Mouse (Mus musculus) hindbrain, embryonic 15.5 days (tissue): ENCODE measurements around the gene Tnf. TPM values are rescaled to one million over a fixed set of nuclear protein-coding genes. Genes with fewer than 3 reads are reported as not detected.

Experiments used
- ATAC-seq: fragments of 200-750 bp; cut with Nextera tagmentation; 2 replicates; pipeline ENCODE4 v1.8.0; 2017; ENCODE audit warnings: low read depth, moderate number of reproducible peaks, moderate TSS enrichment; ENCODE audit not compliant: low FRiP score
- H3K27ac ChIP-seq: fragments of 300-500 bp; sonication (generic); replicated peaks from 2 replicates; pipeline ENCODE4 v1.5.1; 2015; ENCODE audit warnings: mild to moderate bottlenecking, inconsistent platforms
- H3K27me3 ChIP-seq: fragments of 300-500 bp; sonication (generic); 2 replicates; pipeline ENCODE4 v1.6.1; 2015; ENCODE audit warnings: control low read depth, inconsistent platforms
- H3K36me3 ChIP-seq: fragments of 300-500 bp; sonication (generic); 2 replicates; pipeline ENCODE4 v1.6.1; 2015; ENCODE audit warnings: control low read depth, inconsistent platforms
- H3K4me1 ChIP-seq: fragments of 300-500 bp; sonication (generic); replicated peaks from 2 replicates; pipeline ENCODE4 v1.6.1; 2015; ENCODE audit warnings: control low read depth, inconsistent platforms
- H3K4me2 ChIP-seq: fragments of 300-500 bp; sonication (generic); 2 replicates; pipeline ENCODE4 v1.6.1; 2015; ENCODE audit warnings: moderate library complexity, mild to moderate bottlenecking, inconsistent platforms
- H3K4me3 ChIP-seq: fragments of 300-500 bp; sonication (generic); 2 replicates; pipeline ENCODE4 v1.5.1; 2015; ENCODE audit warnings: mild to moderate bottlenecking, inconsistent platforms
- H3K9ac ChIP-seq: fragments of 300-500 bp; sonication (generic); 2 replicates; pipeline ENCODE4 v1.6.1; 2015; ENCODE audit warnings: inconsistent platforms
- H3K9me3 ChIP-seq: fragments of 300-500 bp; sonication (generic); 2 replicates; pipeline ENCODE4 v1.6.1; 2016; ENCODE audit warnings: control low read depth, inconsistent platforms
- WGBS: fragments of 180-500 bp; shearing (Covaris S2); methylation state at CpG from one replicate; pipeline ENCODE4 v1.1.7; 2015; 5-methylcytosine and 5-hydroxymethylcytosine counted together
- polyA plus RNA-seq: library from polyadenylated mRNA; unstranded; fragments of >200 nt; fragmentation: Nextera tagmentation; extraction: Ambion mirVana; gene quantifications from 2 replicates; pipeline ENCODE4 v1.2.1, GENCODE M21; 2015

Gene Tnf
- polyA plus RNA-seq, 1 experiment from 2014 or later = not detected

GRCm38 (mm10) chr17:35164568-35165450, 37.0 kb downstream of the Tnf start, which contains the start of gene Prrc2a:
Gene Prrc2a, minus strand, starts transcription at chr17:35164897.
- no peaks in the 10 kb centered on the region for H3K27me3 ChIP-seq

GRCm38 (mm10) chr17:35164218-35164567, 37.6 kb downstream of the Tnf start:
- H3K4me3 ChIP-seq = peak overlapping the region; percentile 96
- peak overlapping the region; percentile 99 for H3K27ac ChIP-seq
- H3K9ac ChIP-seq = peak overlapping the region; percentile 100
- H3K4me2 ChIP-seq = peak overlapping the region; percentile 95
- H3K9me3 ChIP-seq = no peaks in the 10 kb centered on the region
- WGBS = under 1% methylated on average over 24 of the region's 28 CpGs
- H3K36me3 ChIP-seq = peaks cover 30% of the 10 kb centered on the region
- peaks cover 39% of the 10 kb centered on the region for H3K4me1 ChIP-seq
- ATAC-seq = no peak
- no peaks in the 10 kb centered on the region for H3K27me3 ChIP-seq

More at GRCm38 (mm10) chr17:35164568-35165450, 37.0 kb downstream of the Tnf start, which contains the start of gene Prrc2a:
- ATAC-seq = peak; percentile 95
- WGBS = under 1% methylated on average over 81 of the region's 89 CpGs
- H3K27ac ChIP-seq = peak within 1 kb of the TSS; percentile 99
- H3K36me3 ChIP-seq = peaks cover 24% of the 10 kb centered on the region
- H3K9me3 ChIP-seq = no peaks in the 10 kb centered on the region
- peak within 1 kb of the TSS; percentile 96 for H3K4me3 ChIP-seq
- peaks cover 39% of the 10 kb centered on the region for H3K4me1 ChIP-seq
- peak within 1 kb of the TSS; percentile 100 for H3K9ac ChIP-seq
- peak within 1 kb of the TSS; percentile 95 for H3K4me2 ChIP-seq

GRCm38 (mm10) chr17:35163326-35164081, 38.3 kb downstream of the Tnf start:
- H3K4me2 ChIP-seq = peak overlapping the region; percentile 95
- no peaks in the 10 kb centered on the region for H3K9me3 ChIP-seq
- H3K27me3 ChIP-seq = no peaks in the 10 kb centered on the region
- peak overlapping the region; percentile 99 for H3K27ac ChIP-seq
- H3K36me3 ChIP-seq = peaks cover 37% of the 10 kb centered on the region
- H3K4me3 ChIP-seq = peak overlapping the region; percentile 96
- no peak for ATAC-seq
- peak overlapping the region; percentile 100 for H3K9ac ChIP-seq
- H3K4me1 ChIP-seq = peaks cover 39% of the 10 kb centered on the region
- WGBS = 8% methylated on average over 8 of the region's 8 CpGs

- Histone ChIP-seq H3K36me3 (peaks cover 44% of the 10 kb centered on the region), H3K4me1 (peaks cover 39% of the 10 kb centered on the region), H3K4me2 (peak overlapping the region; percentile 95), H3K9me3 (no peaks in the 10 kb centered on the region), H3K9ac (peak overlapping the region; percentile 100), H3K27ac (no peak overlapping the region; the same call in 1 of the 2 replicates), H3K4me3 (peak overlapping the region; percentile 96), H3K27me3 (no peaks in the 10 kb centered on the region)
- 38% methylated on average over 12 of the region's 12 CpGs for WGBS
- no peak for ATAC-seq
Measured at GRCm38 (mm10) chr17:35162730-35163129, 39.1 kb downstream of the Tnf start.

GRCm38 (mm10) chr17:35162121-35162520, 39.7 kb downstream of the Tnf start:
- no peaks in the 10 kb centered on the region for H3K27me3 ChIP-seq
- no peak for ATAC-seq
- H3K36me3 ChIP-seq = peaks cover 51% of the 10 kb centered on the region
- no peaks in the 10 kb centered on the region for H3K9me3 ChIP-seq
- no peak overlapping the region for H3K27ac ChIP-seq
- 76% methylated on average over 14 of the region's 14 CpGs for WGBS
- H3K4me2 ChIP-seq = peak overlapping the region; percentile 95
- H3K4me3 ChIP-seq = peak overlapping the region; percentile 96
- 0 out of 2 replicates have a peak overlapping the region, but pooled peaks have one; percentile 100 for H3K9ac ChIP-seq
- H3K4me1 ChIP-seq = peaks cover 39% of the 10 kb centered on the region

GRCm38 (mm10) chr17:35161421-35161820, 40.4 kb downstream of the Tnf start:
- ATAC-seq = no peak
- Histone ChIP-seq H3K36me3 (peaks cover 58% of the 10 kb centered on the region), H3K4me2 (no peak overlapping the region), H3K9me3 (no peaks in the 10 kb centered on the region), H3K27ac (no peak overlapping the region), H3K27me3 (no peaks in the 10 kb centered on the region), H3K9ac (no peak overlapping the region), H3K4me1 (peaks cover 33% of the 10 kb centered on the region), H3K4me3 (peak overlapping the region; percentile 96; the same call in 1 of the 2 replicates)
- 83% methylated on average over 11 of the region's 11 CpGs for WGBS

GRCm38 (mm10) chr17:35159638-35160037, 42.2 kb downstream of the Tnf start:
- H3K4me1 ChIP-seq = peaks cover 24% of the 10 kb centered on the region
- no peak overlapping the region for H3K27ac ChIP-seq
- H3K27me3 ChIP-seq = no peaks in the 10 kb centered on the region
- H3K36me3 ChIP-seq = peaks cover 75% of the 10 kb centered on the region
- H3K4me3 ChIP-seq = no peak overlapping the region
- WGBS = 88% methylated on average over 7 of the region's 7 CpGs
- no peak overlapping the region for H3K4me2 ChIP-seq
- no peak for ATAC-seq
- no peak overlapping the region for H3K9ac ChIP-seq
- no peaks in the 10 kb centered on the region for H3K9me3 ChIP-seq

- 92% methylated on average over 16 of the region's 16 CpGs for WGBS
- no peak for ATAC-seq
Measured at GRCm38 (mm10) chr17:35158850-35159593, 42.8 kb downstream of the Tnf start.

GRCm38 (mm10) chr17:35157661-35158175, 44.1 kb downstream of the Tnf start:
- H3K9me3 ChIP-seq = no peaks in the 10 kb centered on the region
- no peak for ATAC-seq
- H3K4me1 ChIP-seq = peaks cover 16% of the 10 kb centered on the region
- peaks cover 95% of the 10 kb centered on the region for H3K36me3 ChIP-seq
- H3K4me2 ChIP-seq = no peak overlapping the region
- no peak overlapping the region for H3K9ac ChIP-seq
- no peaks in the 10 kb centered on the region for H3K27me3 ChIP-seq
- WGBS = 93% methylated on average over 8 of the region's 8 CpGs
- no peak overlapping the region for H3K4me3 ChIP-seq
- no peak overlapping the region for H3K27ac ChIP-seq

More at GRCm38 (mm10) chr17:35158850-35159593, 42.8 kb downstream of the Tnf start:
- Histone ChIP-seq H3K4me3 (no peak overlapping the region), H3K9ac (no peak overlapping the region), H3K27ac (no peak overlapping the region), H3K36me3 (peaks cover 82% of the 10 kb centered on the region), H3K27me3 (no peaks in the 10 kb centered on the region), H3K4me2 (no peak overlapping the region), H3K9me3 (no peaks in the 10 kb centered on the region), H3K4me1 (peaks cover 24% of the 10 kb centered on the region)

- peaks cover 11% of the 10 kb centered on the region for H3K4me1 ChIP-seq
- no peak overlapping the region for H3K4me2 ChIP-seq
- no peak for ATAC-seq
- H3K27ac ChIP-seq = no peak overlapping the region
- H3K27me3 ChIP-seq = no peaks in the 10 kb centered on the region
- 96% methylated on average over 8 of the region's 8 CpGs for WGBS
- no peaks in the 10 kb centered on the region for H3K9me3 ChIP-seq
- peaks cover 99% of the 10 kb centered on the region for H3K36me3 ChIP-seq
- no peak overlapping the region for H3K4me3 ChIP-seq
- no peak overlapping the region for H3K9ac ChIP-seq
Measured at GRCm38 (mm10) chr17:35157254-35157653, 44.6 kb downstream of the Tnf start.

- Histone ChIP-seq H3K36me3 (peaks cover 98% of the 10 kb centered on the region), H3K27ac (no peak overlapping the region), H3K4me1 (peaks cover 5% of the 10 kb centered on the region), H3K4me2 (no peak overlapping the region), H3K27me3 (no peaks in the 10 kb centered on the region), H3K9ac (no peak overlapping the region), H3K4me3 (no peak overlapping the region), H3K9me3 (no peaks in the 10 kb centered on the region)
- ATAC-seq = no peak
- 92% methylated on average over 33 of the region's 33 CpGs for WGBS
Measured at GRCm38 (mm10) chr17:35156461-35157200, 45.2 kb downstream of the Tnf start.
